Mouse (Mus musculus): Measurements from ENCODE around the gene Shpk.

DNA sequence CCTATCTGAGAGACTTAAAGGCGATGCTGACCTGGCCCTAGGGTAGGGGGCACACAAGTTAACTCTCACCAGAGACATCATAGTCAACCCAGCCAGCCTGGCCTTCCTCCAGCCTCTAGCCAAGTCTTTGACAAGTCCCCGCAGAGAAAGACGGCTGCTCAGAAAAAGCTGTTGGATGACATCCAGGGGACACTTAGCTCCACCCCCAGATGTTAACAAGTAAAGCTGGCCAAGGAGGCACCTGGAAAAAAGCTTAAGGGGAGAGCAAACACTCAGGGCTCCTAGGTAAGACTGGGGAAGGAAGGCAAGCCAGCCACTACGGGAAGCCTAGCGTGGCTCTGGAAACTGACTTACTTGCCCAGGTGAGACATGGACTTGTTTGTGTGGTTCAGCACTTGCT, 27.1 kb upstream of the Shpk start:
- TF ChIP-seq EP300 (optimal IDR thresholded peaks at IDR 0.05): no peak
- TF ChIP-seq CTCF (IDR thresholded peaks at IDR 0.05; ENCODE audit: low read depth): no peak
